Mouse (Mus musculus): ENCODE measurements around the gene Col26a1. TPM values are rescaled to one million over a fixed set of nuclear protein-coding genes. Genes with fewer than 3 reads are reported as not detected.

Gene Col26a1
- polyA plus RNA-seq (2015; fragmentation: Nextera tagmentation; extraction: Ambion mirVana) = 35.9 and 39.1 TPM in 2 replicates

- H3K27ac ChIP-seq (ENCODE audit: low read depth, low read length) = no peak within 1 kb of the TSS; the same call in 1 of the 2 replicates
- H3K4me1 ChIP-seq (ENCODE audit: control insufficient read depth, insufficient read depth, low read depth, low read length) = peaks cover 9% of the 10 kb centered on the region
- no peaks in the 10 kb centered on the region for H3K9me3 ChIP-seq (ENCODE audit: control insufficient read depth, low read length)
- H3K9ac ChIP-seq (ENCODE audit: low read depth, low read length) = peak within 1 kb of the TSS; percentile 72
- WGBS = 1% methylated on average over 44 of the region's 44 CpGs
- H3K36me3 ChIP-seq (ENCODE audit: control insufficient read depth, insufficient read depth, low read length) = no peaks in the 10 kb centered on the region
- H3K4me2 ChIP-seq (ENCODE audit: low read length) = peak within 1 kb of the TSS; percentile 70
- H3K4me3 ChIP-seq (ENCODE audit: low read length) = peak within 1 kb of the TSS; percentile 58
- peak; percentile 62 for ATAC-seq
- no peaks in the 10 kb centered on the region; the same call in none of the 2 replicates for H3K27me3 ChIP-seq (replicated peaks; ENCODE audit: control insufficient read depth, insufficient read depth, low read length)
Observed at GRCm38 (mm10) chr5:136882788-136883439, at the start of gene Col26a1. Gene Col26a1 (minus strand): TSS chr5:136883209.

GRCm38 (mm10) chr5:136931896-136932295 lies 48.9 kb upstream of the Col26a1 start:
- Histone ChIP-seq H3K27me3 (replicated peaks; ENCODE audit: control insufficient read depth, insufficient read depth, low read length) (no peaks in the 10 kb centered on the region), H3K4me3 (ENCODE audit: low read length) (no peak overlapping the region), H3K27ac (ENCODE audit: low read depth, low read length) (no peak overlapping the region), H3K9me3 (ENCODE audit: control insufficient read depth, low read length) (no peaks in the 10 kb centered on the region), H3K9ac (ENCODE audit: low read depth, low read length) (no peak overlapping the region), H3K36me3 (ENCODE audit: control insufficient read depth, insufficient read depth, low read length) (no peaks in the 10 kb centered on the region; the same call in 1 of the 2 replicates), H3K4me2 (ENCODE audit: low read length) (no peak overlapping the region), H3K4me1 (ENCODE audit: control insufficient read depth, insufficient read depth, low read depth, low read length) (peaks cover 2% of the 10 kb centered on the region; the same call in 1 of the 2 replicates)
- 75% methylated on average over 14 of the region's 14 CpGs for WGBS
- no peak for ATAC-seq

- no peak overlapping the region for H3K4me2 ChIP-seq (ENCODE audit: low read length)
- H3K9me3 ChIP-seq (ENCODE audit: control insufficient read depth, low read length) = no peaks in the 10 kb centered on the region
- ATAC-seq = peak; percentile 83
- H3K36me3 ChIP-seq (ENCODE audit: control insufficient read depth, insufficient read depth, low read length) = no peaks in the 10 kb centered on the region; the same call in 1 of the 2 replicates
- H3K4me1 ChIP-seq (ENCODE audit: control insufficient read depth, insufficient read depth, low read depth, low read length) = peaks cover 2% of the 10 kb centered on the region; the same call in 1 of the 2 replicates
- H3K4me3 ChIP-seq (ENCODE audit: low read length) = no peak overlapping the region
- WGBS = 23% methylated on average over 4 of the region's 4 CpGs
- peak overlapping the region; percentile 43 for H3K9ac ChIP-seq (ENCODE audit: low read depth, low read length)
- no peaks in the 10 kb centered on the region for H3K27me3 ChIP-seq (replicated peaks; ENCODE audit: control insufficient read depth, insufficient read depth, low read length)
- no peak overlapping the region for H3K27ac ChIP-seq (ENCODE audit: low read depth, low read length)
Observed at GRCm38 (mm10) chr5:136929073-136929472, 46.1 kb upstream of the Col26a1 start.

GRCm38 (mm10) chr5:136923751-136924478 lies 40.9 kb upstream of the Col26a1 start:
- H3K9me3 ChIP-seq (ENCODE audit: control insufficient read depth, low read length) = no peaks in the 10 kb centered on the region
- no peak for ATAC-seq
- 76% methylated on average over 7 of the region's 7 CpGs for WGBS
- H3K4me1 ChIP-seq (ENCODE audit: control insufficient read depth, insufficient read depth, low read depth, low read length) = no peaks in the 10 kb centered on the region
- no peak overlapping the region for H3K4me3 ChIP-seq (ENCODE audit: low read length)
- no peak overlapping the region for H3K4me2 ChIP-seq (ENCODE audit: low read length)
- H3K9ac ChIP-seq (ENCODE audit: low read depth, low read length) = no peak overlapping the region
- H3K36me3 ChIP-seq (ENCODE audit: control insufficient read depth, insufficient read depth, low read length) = no peaks in the 10 kb centered on the region; the same call in 1 of the 2 replicates
- H3K27me3 ChIP-seq (replicated peaks; ENCODE audit: control insufficient read depth, insufficient read depth, low read length) = no peaks in the 10 kb centered on the region
- H3K27ac ChIP-seq (ENCODE audit: low read depth, low read length) = no peak overlapping the region

- ATAC-seq = no peak
- no peak overlapping the region for H3K4me2 ChIP-seq (ENCODE audit: low read length)
- no peak overlapping the region for H3K27ac ChIP-seq (ENCODE audit: low read depth, low read length)
- H3K27me3 ChIP-seq (replicated peaks; ENCODE audit: control insufficient read depth, insufficient read depth, low read length) = no peaks in the 10 kb centered on the region
- H3K4me3 ChIP-seq (ENCODE audit: low read length) = no peak overlapping the region
- H3K9ac ChIP-seq (ENCODE audit: low read depth, low read length) = no peak overlapping the region
- H3K36me3 ChIP-seq (ENCODE audit: control insufficient read depth, insufficient read depth, low read length) = no peaks in the 10 kb centered on the region; the same call in 1 of the 2 replicates
- no peaks in the 10 kb centered on the region for H3K4me1 ChIP-seq (ENCODE audit: control insufficient read depth, insufficient read depth, low read depth, low read length)
- WGBS = 86% methylated on average over 9 of the region's 9 CpGs
- no peaks in the 10 kb centered on the region for H3K9me3 ChIP-seq (ENCODE audit: control insufficient read depth, low read length)
Observed at GRCm38 (mm10) chr5:136922830-136923229, 39.8 kb upstream of the Col26a1 start.

GRCm38 (mm10) chr5:136919546-136920301 lies 36.7 kb upstream of the Col26a1 start:
- Histone ChIP-seq H3K27ac (ENCODE audit: low read depth, low read length) (no peak overlapping the region; the same call in 1 of the 2 replicates), H3K4me2 (ENCODE audit: low read length) (peak overlapping the region; percentile 79), H3K36me3 (ENCODE audit: control insufficient read depth, insufficient read depth, low read length) (no peaks in the 10 kb centered on the region), H3K27me3 (replicated peaks; ENCODE audit: control insufficient read depth, insufficient read depth, low read length) (no peaks in the 10 kb centered on the region), H3K4me3 (ENCODE audit: low read length) (peak overlapping the region; percentile 69), H3K9me3 (ENCODE audit: control insufficient read depth, low read length) (no peaks in the 10 kb centered on the region), H3K4me1 (ENCODE audit: control insufficient read depth, insufficient read depth, low read depth, low read length) (no peaks in the 10 kb centered on the region), H3K9ac (ENCODE audit: low read depth, low read length) (peak overlapping the region; percentile 74)
- 23% methylated on average over 16 of the region's 18 CpGs for WGBS
- peak; percentile 12; the same call in 1 of the 2 replicates for ATAC-seq

GRCm38 (mm10) chr5:136918655-136919472 lies 35.9 kb upstream of the Col26a1 start:
- ATAC-seq = peak; percentile 94
- H3K9me3 ChIP-seq (ENCODE audit: control insufficient read depth, low read length) = no peaks in the 10 kb centered on the region
- H3K36me3 ChIP-seq (ENCODE audit: control insufficient read depth, insufficient read depth, low read length) = no peaks in the 10 kb centered on the region; the same call in 1 of the 2 replicates
- no peaks in the 10 kb centered on the region for H3K27me3 ChIP-seq (replicated peaks; ENCODE audit: control insufficient read depth, insufficient read depth, low read length)
- peak overlapping the region; percentile 78 for H3K27ac ChIP-seq (ENCODE audit: low read depth, low read length)
- H3K4me2 ChIP-seq (ENCODE audit: low read length) = peak overlapping the region; percentile 79
- H3K9ac ChIP-seq (ENCODE audit: low read depth, low read length) = peak overlapping the region; percentile 74
- WGBS = 4% methylated on average over 36 of the region's 38 CpGs
- peak overlapping the region; percentile 69 for H3K4me3 ChIP-seq (ENCODE audit: low read length)
- no peaks in the 10 kb centered on the region for H3K4me1 ChIP-seq (ENCODE audit: control insufficient read depth, insufficient read depth, low read depth, low read length)

- H3K27ac ChIP-seq (ENCODE audit: low read depth, low read length) = no peak overlapping the region
- H3K4me3 ChIP-seq (ENCODE audit: low read length) = no peak overlapping the region
- no peaks in the 10 kb centered on the region for H3K4me1 ChIP-seq (ENCODE audit: control insufficient read depth, insufficient read depth, low read depth, low read length)
- ATAC-seq = no peak
- H3K27me3 ChIP-seq (replicated peaks; ENCODE audit: control insufficient read depth, insufficient read depth, low read length) = no peaks in the 10 kb centered on the region
- H3K36me3 ChIP-seq (ENCODE audit: control insufficient read depth, insufficient read depth, low read length) = peaks cover 11% of the 10 kb centered on the region
- H3K4me2 ChIP-seq (ENCODE audit: low read length) = no peak overlapping the region
- H3K9ac ChIP-seq (ENCODE audit: low read depth, low read length) = no peak overlapping the region
- 95% methylated on average over 8 of the region's 8 CpGs for WGBS
- H3K9me3 ChIP-seq (ENCODE audit: control insufficient read depth, low read length) = no peaks in the 10 kb centered on the region
Observed at GRCm38 (mm10) chr5:136917613-136918242, 34.7 kb upstream of the Col26a1 start.
